9 mouse cellular contexts compared by ENCODE assay signal in the genomic region with DNA sequence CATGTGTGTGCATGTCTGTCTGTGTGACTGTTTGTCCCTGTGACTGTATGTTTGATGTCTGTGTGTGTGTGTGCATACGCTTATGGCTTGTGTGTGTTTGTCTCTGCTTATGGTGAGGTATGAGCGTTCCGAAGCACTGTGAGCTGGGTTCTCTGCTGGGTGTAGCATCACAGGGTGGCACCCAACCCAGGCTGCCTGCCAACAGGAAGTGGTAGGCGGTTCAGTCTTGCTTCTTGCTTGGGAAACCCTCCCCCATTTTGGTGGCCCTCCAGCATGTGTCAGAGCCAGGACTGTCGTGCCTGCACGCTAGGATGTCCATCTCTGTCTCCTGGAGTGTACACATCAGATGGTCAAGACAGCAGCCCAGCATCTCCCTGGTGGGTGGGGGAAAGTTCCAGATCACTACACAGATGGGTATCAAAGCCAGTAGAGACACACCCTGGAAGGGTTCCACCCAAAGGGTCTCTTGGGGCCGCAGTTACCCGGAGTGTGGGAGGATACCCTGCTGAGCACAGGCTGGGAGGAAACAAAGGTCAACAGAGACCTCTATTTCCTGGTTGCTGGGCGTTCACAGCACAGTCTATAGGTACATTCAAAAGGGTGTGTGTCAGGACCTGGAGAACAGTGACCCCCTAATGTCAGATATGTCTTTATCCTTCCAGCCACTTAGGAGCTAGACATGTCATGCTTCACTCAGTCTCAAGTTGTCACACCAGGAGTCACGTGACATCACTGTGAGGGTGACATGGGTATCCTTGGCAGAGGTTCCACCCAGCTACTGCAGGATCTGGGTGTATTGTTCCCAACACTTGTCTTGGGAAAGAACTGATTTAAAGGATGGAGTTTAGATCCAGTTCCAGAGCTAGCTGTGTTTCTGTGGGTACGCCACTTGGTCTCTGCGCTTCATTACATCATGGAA. TPM values are rescaled to one million over a fixed set of nuclear protein-coding genes. Genes with fewer than 3 reads are reported as not detected.
A peak's percentile ranks its signal among the peaks of the same experiment; 100 is the strongest.
DNase-seq lines count a peak whose midpoint lies in the region; ATAC-seq and TF ChIP-seq lines count a peak whose summit lies in the region.
"Had no signal": no experiment of that assay in that cellular context is flagged by ENCODE, and none has a peak within 500 bp of the region (broad histone marks: within the 10 kb centered on the region; RNA-seq: fewer than 3 reads in every experiment).

No protein-coding gene starts in this region.

- DNase-seq in liver, adult 2 months (ENCODE audit: extremely low read depth, low read depth, low spot score), result peak; percentile 56
- DNase-seq in liver, embryonic 11.5 days (ENCODE audit: low spot score), result no peak
- peak; percentile 69 for DNase-seq in gastrocnemius, adult 2 months
- DNase-seq in kidney, adult 9 months, result peak; percentile 61
- peak; percentile 64 for DNase-seq in lung, postnatal 0 days (ENCODE audit: low spot score)
- DNase-seq in spleen, adult 2 months (ENCODE audit: low read depth in 1 of 2, low spot score in 2 of 2), result peak; percentile 81 to 85

- WGBS in liver, adult 2 months, result 39% methylated on average over 12 of the region's 12 CpGs
- WGBS in liver, embryonic 11.5 days, result 73% methylated on average over 12 of the region's 12 CpGs
- 56% methylated on average over 12 of the region's 12 CpGs for WGBS in lung, postnatal 0 days
- WGBS in spleen, adult 2 months, result 21% methylated on average over 12 of the region's 12 CpGs
- WGBS in midbrain, embryonic 16.5 days, result 78% methylated on average over 12 of the region's 12 CpGs

- intact Hi-C loops in gastrocnemius, adult 2 months (cut with DNase I), result no loop called here

- no peak for TF ChIP-seq POLR2A in liver, adult 2 months (IDR thresholded peaks at IDR 0.05; ENCODE audit: extremely low read depth, insufficient read depth, low read length)
- TF ChIP-seq POLR2A in spleen, adult 2 months (IDR thresholded peaks at IDR 0.05; ENCODE audit: low read depth, low read length), result peak; percentile 86

- H3K4me3 ChIP-seq in liver, adult 2 months (ENCODE audit: insufficient read depth, low read depth, low read length), result no peak overlapping the region
- no peak overlapping the region for H3K4me3 ChIP-seq in liver, embryonic 11.5 days (ENCODE audit: low read depth, low read length)
- H3K4me3 ChIP-seq in gastrocnemius, adult 2 months, result no peak overlapping the region
- no peak overlapping the region for H3K4me3 ChIP-seq in lung, postnatal 0 days (ENCODE audit: low read depth, low read length)
- peak overlapping the region; percentile 26; the same call in 1 of the 2 replicates for H3K4me3 ChIP-seq in spleen, adult 2 months (ENCODE audit: extremely low read depth, insufficient read depth, insufficient read length)
- H3K4me3 ChIP-seq in midbrain, embryonic 16.5 days (ENCODE audit: low read depth, low read length), result no peak overlapping the region
- H3K4me3 ChIP-seq: lung, embryonic 15.5 days had no signal

- no peak overlapping the region for H3K9ac ChIP-seq in liver, adult 2 months (ENCODE audit: low read depth, low read length)
- H3K9ac ChIP-seq in liver, embryonic 11.5 days (ENCODE audit: low read depth, low read length), result no peak overlapping the region
- no peak overlapping the region for H3K9ac ChIP-seq in lung, postnatal 0 days (replicated peaks; ENCODE audit: low read depth)
- H3K9ac ChIP-seq in midbrain, embryonic 16.5 days (ENCODE audit: low read depth, low read length), result no peak overlapping the region
- H3K9ac ChIP-seq: lung, embryonic 15.5 days had no signal

- H3K4me1 ChIP-seq in liver, adult 2 months (ENCODE audit: control insufficient read depth, insufficient read depth, low read length), result peaks cover 30% of the 10 kb centered on the region
- peaks cover 6% of the 10 kb centered on the region for H3K4me1 ChIP-seq in liver, embryonic 11.5 days (replicated peaks; ENCODE audit: control insufficient read depth, insufficient read depth, low read length)
- H3K4me1 ChIP-seq in lung, postnatal 0 days (ENCODE audit: insufficient read depth, low read depth, low read length), result peaks cover 6% of the 10 kb centered on the region; the same call in 1 of the 2 replicates
- H3K4me1 ChIP-seq in spleen, adult 2 months (ENCODE audit: control insufficient read depth, insufficient read depth, insufficient read length), result peaks cover 68% of the 10 kb centered on the region; the same call in 1 of the 2 replicates
- peaks cover 51% of the 10 kb centered on the region for H3K4me1 ChIP-seq in midbrain, embryonic 16.5 days (ENCODE audit: control insufficient read depth, insufficient read depth, low read length)

- no peaks in the 10 kb centered on the region for H3K27me3 ChIP-seq in liver, adult 2 months (ENCODE audit: control insufficient read depth, insufficient read depth, low read length)
- no peaks in the 10 kb centered on the region for H3K27me3 ChIP-seq in liver, embryonic 11.5 days (replicated peaks; ENCODE audit: control insufficient read depth, insufficient read depth, low read length)
- H3K27me3 ChIP-seq in lung, postnatal 0 days (replicated peaks; ENCODE audit: insufficient read depth, low read length), result no peaks in the 10 kb centered on the region
- H3K27me3 ChIP-seq in spleen, adult 2 months (ENCODE audit: control insufficient read depth, insufficient read depth, low read length), result no peaks in the 10 kb centered on the region
- H3K27me3 ChIP-seq in midbrain, embryonic 16.5 days (ENCODE audit: control insufficient read depth, insufficient read depth, low read depth, low read length), result no peaks in the 10 kb centered on the region
- H3K27me3 ChIP-seq: lung, embryonic 15.5 days had no signal

- H3K36me3 ChIP-seq in liver, adult 2 months (ENCODE audit: control insufficient read depth, insufficient read depth, low read length), result 0 out of 2 replicates have a peak, but pooled peaks cover 2% of the 10 kb centered on the region
- H3K36me3 ChIP-seq in liver, embryonic 11.5 days (ENCODE audit: control insufficient read depth, insufficient read depth, low read length), result no peaks in the 10 kb centered on the region
- no peaks in the 10 kb centered on the region for H3K36me3 ChIP-seq in lung, postnatal 0 days (ENCODE audit: insufficient read depth, low read length)
- peaks cover 2% of the 10 kb centered on the region; the same call in 1 of the 2 replicates for H3K36me3 ChIP-seq in spleen, adult 2 months (ENCODE audit: control insufficient read depth, insufficient read depth, low read length)
- peaks cover 19% of the 10 kb centered on the region for H3K36me3 ChIP-seq in midbrain, embryonic 16.5 days (ENCODE audit: control insufficient read depth, insufficient read depth, low read length)

- TF ChIP-seq CTCF in liver, adult 2 months (IDR thresholded peaks at IDR 0.05; ENCODE audit: low read depth, low read length), result no peak
- TF ChIP-seq CTCF in gastrocnemius, adult 2 months (IDR thresholded peaks at IDR 0.05), result no peak
- no peak for TF ChIP-seq CTCF in lung, postnatal 0 days (IDR thresholded peaks at IDR 0.05)
- TF ChIP-seq CTCF in spleen, adult 2 months (IDR thresholded peaks at IDR 0.05; ENCODE audit: extremely low read depth, insufficient read depth, insufficient read length, insufficient replicate concordance), result no peak

- peaks cover 7% of the 10 kb centered on the region; the same call in 1 of the 2 replicates for H3K79me2 ChIP-seq in liver, adult 2 months (ENCODE audit: control insufficient read depth, insufficient read depth, low read length)

- no peaks in the 10 kb centered on the region for H3K9me3 ChIP-seq in liver, embryonic 11.5 days (ENCODE audit: control insufficient read depth, low read length)
- H3K9me3 ChIP-seq in lung, postnatal 0 days (ENCODE audit: low read length), result no peaks in the 10 kb centered on the region
- no peaks in the 10 kb centered on the region for H3K9me3 ChIP-seq in midbrain, embryonic 16.5 days (replicated peaks; ENCODE audit: control insufficient read depth, low read length, poor library complexity, severe bottlenecking)
- H3K9me3 ChIP-seq: lung, embryonic 15.5 days had no signal

- ATAC-seq in liver, embryonic 11.5 days (replicated peaks; ENCODE audit: low FRiP score), result no peak
- ATAC-seq in activated CD4-positive, CD25-positive, alpha-beta regulatory T cell, adult 4 months, result peak; percentile 87
- ATAC-seq in lung, postnatal 0 days, result peak; percentile 79
- no peak for ATAC-seq in midbrain, embryonic 16.5 days

- H3K4me2 ChIP-seq in liver, embryonic 11.5 days, result no peak overlapping the region
- no peak overlapping the region for H3K4me2 ChIP-seq in lung, postnatal 0 days (replicated peaks; ENCODE audit: low read depth, low read length)
- H3K4me2 ChIP-seq in midbrain, embryonic 16.5 days (ENCODE audit: low read length), result no peak overlapping the region
- H3K4me2 ChIP-seq: lung, embryonic 15.5 days had no signal

- H3K27ac ChIP-seq in liver, adult 2 months (replicated peaks; ENCODE audit: insufficient read depth, low read depth, low read length), result 0 out of 2 replicates have a peak overlapping the region, but pooled peaks have one; percentile 10
- H3K27ac ChIP-seq in liver, embryonic 11.5 days (ENCODE audit: low read depth, low read length), result no peak overlapping the region
- peak overlapping the region; percentile 35 for H3K27ac ChIP-seq in gastrocnemius, adult 2 months
- no peak overlapping the region for H3K27ac ChIP-seq in lung, postnatal 0 days (ENCODE audit: low read length)
- H3K27ac ChIP-seq in spleen, adult 2 months (ENCODE audit: insufficient read depth, low read length), result peak overlapping the region; percentile 94
- H3K27ac ChIP-seq in midbrain, embryonic 16.5 days (ENCODE audit: low read length), result no peak overlapping the region; the same call in 1 of the 2 replicates
- H3K27ac ChIP-seq: lung, embryonic 15.5 days had no signal

- peak; percentile 9 for TF ChIP-seq EP300 in lung, postnatal 0 days (IDR thresholded peaks at IDR 0.05)

RNA-seq across cellular contexts. Expression of a gene that starts 13.1 kb away (rescaled TPM):
- 12.2 and 13.5 TPM in 2 replicates for total RNA-seq in liver, adult 2 months (2014; rRNA removed)
- polyA plus RNA-seq in liver, adult 2 months (2012; rRNA removed), result 17.1 and 21.6 TPM in 2 replicates
- 13.6 and 14.2 TPM in 2 replicates for polyA plus RNA-seq in liver, embryonic 11.5 days (2014; fragmentation: Nextera tagmentation; extraction: Ambion mirVana)
- 1 to 10 TPM; 4.1 to 5.6 TPM for polyA plus RNA-seq in activated CD4-positive, CD25-positive, alpha-beta regulatory T cell, adult 4 months (2017; shearing (Covaris generic))
- total RNA-seq in gastrocnemius, adult 2 months (2021), result 10 to 100 TPM; 13.6 to 21.9 TPM
- polyA plus RNA-seq in lung, postnatal 0 days (2015; fragmentation: Nextera tagmentation; extraction: Ambion mirVana), result 5.5 and 5.7 TPM in 2 replicates
- 73.4 and 99.1 TPM in 2 replicates for polyA plus RNA-seq in spleen, adult 2 months (2012; rRNA removed)
- polyA plus RNA-seq in midbrain, embryonic 16.5 days (2015; fragmentation: Nextera tagmentation; extraction: Ambion mirVana), result 233 and 251 TPM in 2 replicates

Comparison
In these comparisons a context has a peak if more than half of its experiments do, and no peak if none do; other contexts are left out.
1. H3K27ac ChIP-seq: peak in liver, adult 2 months (single experiment), gastrocnemius, adult 2 months (single experiment) and spleen, adult 2 months (single experiment); none in liver, embryonic 11.5 days (single experiment), lung, postnatal 0 days (single experiment) and midbrain, embryonic 16.5 days (single experiment).
2. ATAC-seq: peak in activated CD4-positive, CD25-positive, alpha-beta regulatory T cell, adult 4 months (single experiment) and lung, postnatal 0 days (single experiment); none in liver, embryonic 11.5 days (single experiment) and midbrain, embryonic 16.5 days (single experiment).